Mouse (Mus musculus): ENCODE measurements around the gene Gpr1.

GRCm38 (mm10) chr1:63176259-63176603 lies 38.1 kb downstream of the Gpr1 start:
- TF ChIP-seq GATA1 (IDR thresholded peaks at IDR 0.05; ENCODE audit: borderline replicate concordance, low read length) = no peak
- no peak for TF ChIP-seq CTCF (IDR thresholded peaks at IDR 0.05; ENCODE audit: low read depth, low read length)
